In the genomic region with DNA sequence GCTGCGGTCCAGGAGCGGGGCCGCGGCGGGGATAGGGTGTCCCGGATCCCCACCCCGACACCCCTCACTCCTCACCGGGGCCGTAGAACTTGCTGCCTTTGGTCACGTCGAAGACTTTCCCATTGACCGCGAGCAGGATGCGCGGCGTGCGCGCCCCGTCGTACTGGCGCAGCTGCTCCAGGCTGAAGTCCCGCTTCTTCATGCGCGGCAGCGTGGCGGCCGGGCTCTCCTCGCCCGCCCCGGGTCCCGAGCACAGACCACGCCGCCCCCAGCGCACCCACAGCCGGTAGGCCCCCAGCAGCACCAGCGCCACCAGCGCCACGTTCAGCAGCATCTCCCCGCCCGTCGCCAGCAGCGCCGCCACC, we compare ENCODE assay signal across 8 mouse cellular contexts. TPM values are rescaled to one million over a fixed set of nuclear protein-coding genes. Genes with fewer than 3 reads are reported as not detected.
DNase-seq lines count a peak whose midpoint lies in the region; ATAC-seq and TF ChIP-seq lines count a peak whose summit lies in the region.

No protein-coding gene starts in this region.

- under 1% methylated on average over 40 of the region's 43 CpGs for WGBS in forebrain, embryonic 10.5 days
- WGBS in limb, embryonic 15.5 days: under 1% methylated on average over 39 of the region's 43 CpGs
- under 1% methylated on average over 43 of the region's 43 CpGs for WGBS in stomach, embryonic 15.5 days

- no peaks in the 10 kb centered on the region for H3K27me3 ChIP-seq in forebrain, embryonic 10.5 days (ENCODE audit: poor library complexity, severe bottlenecking)
- H3K27me3 ChIP-seq in limb, embryonic 15.5 days: no peaks in the 10 kb centered on the region
- H3K27me3 ChIP-seq in stomach, embryonic 15.5 days (replicated peaks): no peaks in the 10 kb centered on the region

- peak overlapping the region; percentile 78 for H3K9ac ChIP-seq in limb, embryonic 15.5 days
- peak overlapping the region; percentile 70 for H3K9ac ChIP-seq in stomach, embryonic 15.5 days

- no peaks in the 10 kb centered on the region for H3K9me3 ChIP-seq in forebrain, embryonic 10.5 days
- H3K9me3 ChIP-seq in limb, embryonic 15.5 days: no peaks in the 10 kb centered on the region
- no peaks in the 10 kb centered on the region for H3K9me3 ChIP-seq in stomach, embryonic 15.5 days

- peaks cover 35% of the 10 kb centered on the region for H3K4me1 ChIP-seq in forebrain, embryonic 10.5 days
- peaks cover 10% of the 10 kb centered on the region for H3K4me1 ChIP-seq in limb, embryonic 15.5 days
- H3K4me1 ChIP-seq in stomach, embryonic 15.5 days: peaks cover 10% of the 10 kb centered on the region; the same call in 1 of the 2 replicates

- no peak for DNase-seq in gastrocnemius, adult 2 months
- DNase-seq in gastrocnemius, adult 18-20 months (ENCODE audit: low spot score): no peak
- DNase-seq in forebrain, embryonic 10.5 days (ENCODE audit: extremely low spot score, low spot score): no peak
- no peak for DNase-seq in adrenal gland, postnatal 4 days (ENCODE audit: low spot score in 2 of 2)
- DNase-seq in left cerebral cortex, postnatal 36 days (ENCODE audit: low spot score in 2 of 2): no peak

- peak; percentile 3 for ATAC-seq in CD4-positive, CD25-positive, alpha-beta regulatory T cell, adult 4 months
- peak; percentile 38 for ATAC-seq in limb, embryonic 15.5 days (ENCODE audit: insufficient number of reproducible peaks, low FRiP score, low TSS enrichment, low read depth)
- peak; percentile 12; the same call in 1 of the 2 replicates for ATAC-seq in stomach, embryonic 15.5 days (ENCODE audit: insufficient read depth, low FRiP score, low read depth)

- H3K4me2 ChIP-seq in limb, embryonic 15.5 days: peak overlapping the region; percentile 76
- peak overlapping the region; percentile 66 for H3K4me2 ChIP-seq in stomach, embryonic 15.5 days

- peak overlapping the region; percentile 91 for H3K27ac ChIP-seq in gastrocnemius, adult 2 months
- peak overlapping the region; percentile 96 for H3K27ac ChIP-seq in forebrain, embryonic 10.5 days
- peak overlapping the region; percentile 90 for H3K27ac ChIP-seq in limb, embryonic 15.5 days
- H3K27ac ChIP-seq in stomach, embryonic 15.5 days: peak overlapping the region; percentile 80

- peaks cover 9% of the 10 kb centered on the region; the same call in 1 of the 2 replicates for H3K36me3 ChIP-seq in forebrain, embryonic 10.5 days (replicated peaks)
- no peaks in the 10 kb centered on the region for H3K36me3 ChIP-seq in limb, embryonic 15.5 days
- H3K36me3 ChIP-seq in stomach, embryonic 15.5 days: no peaks in the 10 kb centered on the region

- intact Hi-C loops in gastrocnemius, adult 2 months (cut with DNase I): loop anchor here (5.0 kb wide), 1 partner anchor 510 kb away; no protein-coding TSS in a partner anchor
- intact Hi-C loops in left cerebral cortex, postnatal 36 days (cut with DNase I): loop anchor here (2.0 kb wide), 2 partner anchors 134 to 482 kb away; a partner anchor contains a TSS

- TF ChIP-seq CTCF in gastrocnemius, adult 2 months (IDR thresholded peaks at IDR 0.05): no peak

- peak overlapping the region; percentile 80 for H3K4me3 ChIP-seq in gastrocnemius, adult 2 months
- peak overlapping the region; percentile 83 for H3K4me3 ChIP-seq in forebrain, embryonic 10.5 days
- peak overlapping the region; percentile 96 for H3K4me3 ChIP-seq in limb, embryonic 15.5 days
- H3K4me3 ChIP-seq in stomach, embryonic 15.5 days (replicated peaks): peak overlapping the region; percentile 69

RNA-seq across cellular contexts. Expression of a gene that starts 0.3 kb away (rescaled TPM):
- 10 to 100 TPM; 18.1 to 20.4 TPM for total RNA-seq in gastrocnemius, adult 2 months (2021)
- total RNA-seq in gastrocnemius, adult 18-20 months (2021): 10 to 100 TPM; 20.1 to 21.7 TPM
- polyA plus RNA-seq in CD4-positive, CD25-positive, alpha-beta regulatory T cell, adult 4 months (2017; shearing (Covaris generic)): 1 to 10 TPM; 3.2 to 4.1 TPM
- polyA plus RNA-seq in forebrain, embryonic 10.5 days (2016; fragmentation: Nextera tagmentation; extraction: Ambion mirVana): 30.2 and 30.5 TPM in 2 replicates
- polyA plus RNA-seq in limb, embryonic 15.5 days (2015; fragmentation: Nextera tagmentation; extraction: Ambion mirVana): 40.3 and 46.2 TPM in 2 replicates
- polyA plus RNA-seq in stomach, embryonic 15.5 days (2015; fragmentation: Nextera tagmentation; extraction: Ambion mirVana): 44.2 and 47.9 TPM in 2 replicates
- 10 to 100 TPM; 43.9 to 45.5 TPM for total RNA-seq in adrenal gland, postnatal 4 days (2021)
- total RNA-seq in left cerebral cortex, postnatal 36 days (2021): 10 to 100 TPM; 59.3 to 59.9 TPM
